Mouse (Mus musculus) ES-E14 (cell line): ENCODE measurements around the gene Zfp334.

Experiments
- HCFC1 ChIP-seq: IDR thresholded peaks from 2 replicates; pipeline ENCODE4 v1.6.1; 2012; ENCODE audit warnings: low read length, inconsistent platforms, borderline replicate concordance; ENCODE audit not compliant: insufficient read depth
- MAFK ChIP-seq: IDR thresholded peaks from 2 replicates; pipeline ENCODE4 v1.6.1; 2014; ENCODE audit warnings: mild to moderate bottlenecking, low read depth, low read length, inconsistent platforms; ENCODE audit not compliant: insufficient read depth

GRCm38 (mm10) chr2:165375478-165375877 lies 12.6 kb downstream of the Zfp334 start:
- TF ChIP-seq MAFK (no peak), HCFC1 (no peak)
